Comparison of ENCODE assay signal across 8 mouse cellular contexts in genomic region chr2:73280356-73281047, GRCm38 (mm10). TPM values are rescaled to one million over a fixed set of nuclear protein-coding genes. Genes with fewer than 3 reads are reported as not detected.
DNase-seq lines count a peak whose midpoint lies in the region; ATAC-seq lines count a peak whose summit lies in the region.

No protein-coding gene starts in this region.

- no peak for ATAC-seq in kidney, embryonic 15.5 days (replicated peaks; ENCODE audit: low FRiP score)
- ATAC-seq in embryonic facial prominence, embryonic 11.5 days (replicated peaks; ENCODE audit: insufficient number of reproducible peaks, low FRiP score, low TSS enrichment, low read depth) = no peak
- ATAC-seq in intestine, embryonic 16.5 days = no peak
- no peak for ATAC-seq in neural tube, embryonic 11.5 days (ENCODE audit: insufficient read depth, low FRiP score, low TSS enrichment)

- H3K27ac ChIP-seq in kidney, embryonic 15.5 days = no peak overlapping the region
- H3K27ac ChIP-seq in embryonic facial prominence, embryonic 11.5 days (replicated peaks; ENCODE audit: low read depth, low read length) = no peak overlapping the region
- no peak overlapping the region for H3K27ac ChIP-seq in intestine, embryonic 16.5 days (ENCODE audit: low read length)
- H3K27ac ChIP-seq in neural tube, embryonic 11.5 days (ENCODE audit: low read depth, low read length) = no peak overlapping the region

- no peaks in the 10 kb centered on the region for H3K9me3 ChIP-seq in kidney, embryonic 15.5 days (replicated peaks)
- H3K9me3 ChIP-seq in embryonic facial prominence, embryonic 11.5 days (replicated peaks; ENCODE audit: control insufficient read depth, low read length) = no peaks in the 10 kb centered on the region
- no peaks in the 10 kb centered on the region for H3K9me3 ChIP-seq in intestine, embryonic 16.5 days (ENCODE audit: control insufficient read depth, low read length)
- no peaks in the 10 kb centered on the region for H3K9me3 ChIP-seq in neural tube, embryonic 11.5 days (ENCODE audit: control insufficient read depth, low read length)

- 3% methylated on average over 33 of the region's 33 CpGs for WGBS in kidney, embryonic 15.5 days
- under 1% methylated on average over 33 of the region's 33 CpGs for WGBS in embryonic facial prominence, embryonic 11.5 days
- 6% methylated on average over 33 of the region's 33 CpGs for WGBS in intestine, embryonic 16.5 days
- 2% methylated on average over 33 of the region's 33 CpGs for WGBS in neural tube, embryonic 11.5 days

- 0 out of 2 replicates have a peak, but pooled peaks cover 3% of the 10 kb centered on the region for H3K36me3 ChIP-seq in kidney, embryonic 15.5 days
- H3K36me3 ChIP-seq in embryonic facial prominence, embryonic 11.5 days (replicated peaks; ENCODE audit: control insufficient read depth, insufficient read depth, low read depth, low read length) = no peaks in the 10 kb centered on the region
- no peaks in the 10 kb centered on the region for H3K36me3 ChIP-seq in intestine, embryonic 16.5 days (ENCODE audit: control insufficient read depth, insufficient read depth, low read length)
- H3K36me3 ChIP-seq in neural tube, embryonic 11.5 days (ENCODE audit: control insufficient read depth, insufficient read depth, low read length) = no peaks in the 10 kb centered on the region

- peak overlapping the region; percentile 17 for H3K4me3 ChIP-seq in kidney, embryonic 15.5 days (replicated peaks)
- no peak overlapping the region for H3K4me3 ChIP-seq in embryonic facial prominence, embryonic 11.5 days (ENCODE audit: low read depth, low read length)
- no peak overlapping the region for H3K4me3 ChIP-seq in intestine, embryonic 16.5 days (ENCODE audit: low read length)
- H3K4me3 ChIP-seq in neural tube, embryonic 11.5 days (ENCODE audit: low read depth, low read length) = no peak overlapping the region

- H3K9ac ChIP-seq in kidney, embryonic 15.5 days = no peak overlapping the region
- H3K9ac ChIP-seq in embryonic facial prominence, embryonic 11.5 days (replicated peaks; ENCODE audit: low read length) = no peak overlapping the region
- no peak overlapping the region for H3K9ac ChIP-seq in intestine, embryonic 16.5 days (ENCODE audit: low read depth, low read length)
- H3K9ac ChIP-seq in neural tube, embryonic 11.5 days (ENCODE audit: low read length) = no peak overlapping the region

- H3K4me2 ChIP-seq in kidney, embryonic 15.5 days = peak overlapping the region; percentile 34
- H3K4me2 ChIP-seq in embryonic facial prominence, embryonic 11.5 days (ENCODE audit: low read depth, low read length) = peak overlapping the region; percentile 13; the same call in 1 of the 2 replicates
- H3K4me2 ChIP-seq in intestine, embryonic 16.5 days (ENCODE audit: low read depth, low read length) = peak overlapping the region; percentile 19; the same call in 1 of the 2 replicates
- peak overlapping the region; percentile 19 for H3K4me2 ChIP-seq in neural tube, embryonic 11.5 days (ENCODE audit: low read depth)

- no peak for DNase-seq in kidney, adult 11 months
- DNase-seq in embryonic facial prominence, embryonic 11.5 days (ENCODE audit: low spot score) = peak; percentile 25
- DNase-seq in neural tube, embryonic 11.5 days (ENCODE audit: low spot score) = peak; percentile 42
- DNase-seq in left cerebral cortex, adult 11 months (ENCODE audit: low spot score) = no peak
- no peak for DNase-seq in frontal cortex, adult 2 months (ENCODE audit: extremely low spot score in 1 of 2, low spot score in 1 of 2)
- DNase-seq in layer of hippocampus, postnatal 36 days = no peak

- peaks cover 37% of the 10 kb centered on the region for H3K4me1 ChIP-seq in kidney, embryonic 15.5 days
- H3K4me1 ChIP-seq in embryonic facial prominence, embryonic 11.5 days (ENCODE audit: control insufficient read depth, insufficient read depth, low read length) = peaks cover 8% of the 10 kb centered on the region
- H3K4me1 ChIP-seq in intestine, embryonic 16.5 days (ENCODE audit: control insufficient read depth, insufficient read depth, low read length) = peaks cover 21% of the 10 kb centered on the region
- 0 out of 2 replicates have a peak, but pooled peaks cover 4% of the 10 kb centered on the region for H3K4me1 ChIP-seq in neural tube, embryonic 11.5 days (ENCODE audit: control insufficient read depth, insufficient read depth, low read length)

- peaks cover 61% of the 10 kb centered on the region for H3K27me3 ChIP-seq in kidney, embryonic 15.5 days
- H3K27me3 ChIP-seq in embryonic facial prominence, embryonic 11.5 days (ENCODE audit: control insufficient read depth, insufficient read depth, low read length) = peaks cover 37% of the 10 kb centered on the region
- H3K27me3 ChIP-seq in intestine, embryonic 16.5 days (replicated peaks; ENCODE audit: control insufficient read depth, insufficient read depth, low read length) = peaks cover 45% of the 10 kb centered on the region
- peaks cover 47% of the 10 kb centered on the region for H3K27me3 ChIP-seq in neural tube, embryonic 11.5 days (ENCODE audit: control insufficient read depth, insufficient read depth, low read length)

RNA-seq across cellular contexts. Expression of gene Sp9, which starts 8.8 kb away (rescaled TPM):
- 0.06 TPM in 1 of 2 replicates, not detected in the other for polyA plus RNA-seq in kidney, embryonic 15.5 days (2015; fragmentation: Nextera tagmentation; extraction: Ambion mirVana)
- polyA plus RNA-seq in embryonic facial prominence, embryonic 11.5 days (2014; fragmentation: Nextera tagmentation; extraction: Ambion mirVana) = 0.98 and 1.6 TPM in 2 replicates
- polyA plus RNA-seq in intestine, embryonic 16.5 days (2015; fragmentation: Nextera tagmentation; extraction: Ambion mirVana) = not detected in 2 replicates
- 1.8 and 2.0 TPM in 2 replicates for polyA plus RNA-seq in neural tube, embryonic 11.5 days (2014; fragmentation: Nextera tagmentation; extraction: Ambion mirVana)
- polyA plus RNA-seq in frontal cortex, adult 2 months (2012; rRNA removed) = 16.7 and 20.5 TPM in 2 replicates
- 1 to 10 TPM; 3.6 to 4.1 TPM for total RNA-seq in layer of hippocampus, postnatal 36 days (2021)

RNA-seq across cellular contexts. Expression of gene Scrn3, which starts 31.9 kb away (rescaled TPM):
- 18.5 TPM in 2 replicates for polyA plus RNA-seq in kidney, embryonic 15.5 days (2015; fragmentation: Nextera tagmentation; extraction: Ambion mirVana)
- 14.5 and 14.7 TPM in 2 replicates for polyA plus RNA-seq in embryonic facial prominence, embryonic 11.5 days (2014; fragmentation: Nextera tagmentation; extraction: Ambion mirVana)
- 16.6 and 16.9 TPM in 2 replicates for polyA plus RNA-seq in intestine, embryonic 16.5 days (2015; fragmentation: Nextera tagmentation; extraction: Ambion mirVana)
- polyA plus RNA-seq in neural tube, embryonic 11.5 days (2014; fragmentation: Nextera tagmentation; extraction: Ambion mirVana) = 12.4 and 14.5 TPM in 2 replicates
- 25.5 and 26.0 TPM in 2 replicates for polyA plus RNA-seq in frontal cortex, adult 2 months (2012; rRNA removed)
- 10 to 100 TPM; 22.8 to 23.9 TPM for total RNA-seq in layer of hippocampus, postnatal 36 days (2021)

RNA-seq across cellular contexts. Expression of gene Cir1, which starts 32.0 kb away (rescaled TPM):
- 24.5 and 25.8 TPM in 2 replicates for polyA plus RNA-seq in kidney, embryonic 15.5 days (2015; fragmentation: Nextera tagmentation; extraction: Ambion mirVana)
- polyA plus RNA-seq in embryonic facial prominence, embryonic 11.5 days (2014; fragmentation: Nextera tagmentation; extraction: Ambion mirVana) = 26.8 and 28.1 TPM in 2 replicates
- 14.7 and 14.9 TPM in 2 replicates for polyA plus RNA-seq in intestine, embryonic 16.5 days (2015; fragmentation: Nextera tagmentation; extraction: Ambion mirVana)
- polyA plus RNA-seq in neural tube, embryonic 11.5 days (2014; fragmentation: Nextera tagmentation; extraction: Ambion mirVana) = 21.0 and 23.0 TPM in 2 replicates
- polyA plus RNA-seq in frontal cortex, adult 2 months (2012; rRNA removed) = 30.5 and 35.5 TPM in 2 replicates
- total RNA-seq in layer of hippocampus, postnatal 36 days (2021) = 10 to 100 TPM; 26.0 to 27.3 TPM

Comparison
In these comparisons a context has a peak if more than half of its experiments do, and no peak if none do; other contexts are left out.
1. DNase-seq: peak in embryonic facial prominence, embryonic 11.5 days (single experiment) and neural tube, embryonic 11.5 days (single experiment); none in kidney, adult 11 months (single experiment), left cerebral cortex, adult 11 months (single experiment), frontal cortex, adult 2 months (0 of 2) and layer of hippocampus, postnatal 36 days (0 of 2).
2. Peak in every context shown above with its lines, with median percentiles within 50 percentile points of each other: H3K4me2 ChIP-seq.